Comparison of ENCODE assay signal across 10 mouse cellular contexts in genomic region chrX:11840319-11841035, GRCm38 (mm10).
A peak's percentile ranks its signal among the peaks of the same experiment; 100 is the strongest.
DNase-seq lines count a peak whose midpoint lies in the region; ATAC-seq lines count a peak whose summit lies in the region.
"Had no signal": no experiment of that assay in that cellular context is flagged by ENCODE, and none has a peak within 500 bp of the region (broad histone marks: within the 10 kb centered on the region; RNA-seq: fewer than 3 reads in every experiment).

No protein-coding gene starts in this region.

- H3K36me3 ChIP-seq in kidney, embryonic 14.5 days (ENCODE audit: control insufficient read depth, insufficient read depth, low read length): no peaks in the 10 kb centered on the region
- H3K36me3 ChIP-seq in heart, embryonic 14.5 days (ENCODE audit: control insufficient read depth, insufficient read depth, low read length): no peaks in the 10 kb centered on the region
- H3K36me3 ChIP-seq: limb, embryonic 10.5 days; midbrain, embryonic 12.5 days had no signal

- H3K9ac ChIP-seq in kidney, embryonic 14.5 days (ENCODE audit: low read depth, low read length): no peak overlapping the region
- no peak overlapping the region for H3K9ac ChIP-seq in heart, embryonic 14.5 days (ENCODE audit: low read length)
- H3K9ac ChIP-seq: midbrain, embryonic 12.5 days had no signal

- DNase-seq in kidney, adult 11 months: peak; percentile 18
- peak; percentile 26 for DNase-seq in adrenal gland, postnatal 25 days
- DNase-seq in lung, postnatal 10 days: peak; percentile 51
- no peak for DNase-seq in layer of hippocampus, adult 18-20 months (ENCODE audit: low spot score in 2 of 2)
- DNase-seq in thymus, adult 18-20 months: no peak
- DNase-seq in spleen, adult 18-20 months: no peak

- no peaks in the 10 kb centered on the region for H3K9me3 ChIP-seq in kidney, embryonic 14.5 days (ENCODE audit: control insufficient read depth, low read length)
- no peaks in the 10 kb centered on the region for H3K9me3 ChIP-seq in heart, embryonic 14.5 days (ENCODE audit: control insufficient read depth, low read length)
- H3K9me3 ChIP-seq: limb, embryonic 10.5 days; midbrain, embryonic 12.5 days had no signal

- ATAC-seq in kidney, embryonic 14.5 days (ENCODE audit: low FRiP score, low TSS enrichment): no peak
- no peak for ATAC-seq in heart, embryonic 14.5 days (ENCODE audit: insufficient number of reproducible peaks, insufficient read depth, low FRiP score, low read depth)

- no peaks in the 10 kb centered on the region for H3K27me3 ChIP-seq in kidney, embryonic 14.5 days (ENCODE audit: control insufficient read depth, insufficient read depth, low read length)
- H3K27me3 ChIP-seq in heart, embryonic 14.5 days (ENCODE audit: control insufficient read depth, insufficient read depth, low read length): no peaks in the 10 kb centered on the region

- H3K27ac ChIP-seq in kidney, embryonic 14.5 days (ENCODE audit: low read depth, low read length): no peak overlapping the region
- H3K27ac ChIP-seq in heart, embryonic 14.5 days (replicated peaks in 1 of 2; ENCODE audit: control insufficient read depth in 1 of 2, insufficient read depth in 1 of 2, low read depth in 2 of 2, low read length in 2 of 2): peak overlapping the region; percentile 46 to 87
- H3K27ac ChIP-seq: limb, embryonic 10.5 days; midbrain, embryonic 12.5 days had no signal

- H3K4me1 ChIP-seq in kidney, embryonic 14.5 days (ENCODE audit: control insufficient read depth, insufficient read depth, low read length): no peaks in the 10 kb centered on the region
- peaks cover 25 to 28% of the 10 kb centered on the region in 2 experiments for H3K4me1 ChIP-seq in heart, embryonic 14.5 days (ENCODE audit: control insufficient read depth in 2 of 2, insufficient read depth in 2 of 2, low read length in 2 of 2)
- H3K4me1 ChIP-seq: midbrain, embryonic 12.5 days had no signal

- 65% methylated on average over 11 of the region's 11 CpGs for WGBS in kidney, embryonic 14.5 days
- WGBS in heart, embryonic 14.5 days: 45% methylated on average over 11 of the region's 11 CpGs

- no peak overlapping the region for H3K4me2 ChIP-seq in kidney, embryonic 14.5 days (replicated peaks; ENCODE audit: low read depth, low read length)
- no peak overlapping the region; the same call in 1 of the 2 replicates for H3K4me2 ChIP-seq in heart, embryonic 14.5 days (ENCODE audit: low read length)
- H3K4me2 ChIP-seq: midbrain, embryonic 12.5 days had no signal

- no peak overlapping the region for H3K4me3 ChIP-seq in kidney, embryonic 14.5 days (ENCODE audit: low read length)
- no peak overlapping the region for H3K4me3 ChIP-seq in heart, embryonic 14.5 days (ENCODE audit: control insufficient read depth in 1 of 2, insufficient read depth in 1 of 2, low read depth in 1 of 2, low read length in 2 of 2)
- H3K4me3 ChIP-seq: limb, embryonic 10.5 days; midbrain, embryonic 12.5 days had no signal

Comparison
In these comparisons a context has a peak if more than half of its experiments do, and no peak if none do; other contexts are left out.
1. DNase-seq: peak in kidney, adult 11 months (single experiment), adrenal gland, postnatal 25 days (single experiment) and lung, postnatal 10 days (single experiment); none in layer of hippocampus, adult 18-20 months (0 of 2), thymus, adult 18-20 months (0 of 2) and spleen, adult 18-20 months (0 of 2).